Mouse (Mus musculus): ENCODE measurements around the gene Gm2001.
"Not testable (repeated sequence)": the region's sequence is repeated elsewhere in the genome, so short reads cannot be mapped to it uniquely, and the experiment has no call there.

Gm2001 gene

GRCm38 (mm10) chr12:87842239-87842638, at the start of gene Gm2001:
TSS of gene Gm2001 (minus strand) at chr12:87842339.
- DNase-seq (ENCODE audit: low read depth, low spot score), result not testable (repeated sequence)

GRCm38 (mm10) chr12:87873772-87874171, 31.6 kb upstream of the Gm2001 start, which contains the start of gene Gm2016:
TSS of gene Gm2016 (plus strand) at chr12:87874072.
- DNase-seq (ENCODE audit: low read depth, low spot score), result not testable (repeated sequence)

- not testable (repeated sequence) for DNase-seq (ENCODE audit: low read depth, low spot score)
Measured at GRCm38 (mm10) chr12:87864048-87864447, 21.9 kb upstream of the Gm2001 start.

- not testable (repeated sequence) for DNase-seq (ENCODE audit: low read depth, low spot score)
Measured at GRCm38 (mm10) chr12:87863638-87864037, 21.5 kb upstream of the Gm2001 start.

- DNase-seq (ENCODE audit: low read depth, low spot score), result not testable (repeated sequence)
Measured at GRCm38 (mm10) chr12:87861740-87862692, 19.9 kb upstream of the Gm2001 start.

GRCm38 (mm10) chr12:87856067-87856466, 13.9 kb upstream of the Gm2001 start:
- not testable (repeated sequence) for DNase-seq (ENCODE audit: low read depth, low spot score)

- DNase-seq (ENCODE audit: low read depth, low spot score), result not testable (repeated sequence)
Measured at GRCm38 (mm10) chr12:87850657-87851056, 8.5 kb upstream of the Gm2001 start.

- not testable (repeated sequence) for DNase-seq (ENCODE audit: low read depth, low spot score)
Measured at GRCm38 (mm10) chr12:87816277-87816676, 25.9 kb downstream of the Gm2001 start, which contains the start of gene BB287469. TSS of gene BB287469 (plus strand) at chr12:87816577.

GRCm38 (mm10) chr12:87797971-87798370, 44.2 kb downstream of the Gm2001 start:
- not testable (repeated sequence) for DNase-seq (ENCODE audit: low read depth, low spot score)

GRCm38 (mm10) chr12:87795212-87795611, 46.9 kb downstream of the Gm2001 start, which contains the start of gene Gm21936:
TSS of gene Gm21936 (plus strand) at chr12:87795512.
- DNase-seq (ENCODE audit: low read depth, low spot score), result not testable (repeated sequence)

Data from telencephalon, adult 2 months (tissue).